Mouse (Mus musculus) spleen, postnatal 4 days (tissue): ENCODE results near the gene Olfr1377.
A peak's percentile ranks its signal among the peaks of the same experiment; 100 is the strongest.
"Not testable (repeated sequence)": the region's sequence is repeated elsewhere in the genome, so short reads cannot be mapped to it uniquely, and the experiment has no call there.

Experiments
- DNase-seq, 2 experiments: peaks; one replicate each; pipeline ENCODE4 v3.0.0; 2022; ENCODE audit warnings: low spot score in 2 of 2

Olfr1377 gene

DNA sequence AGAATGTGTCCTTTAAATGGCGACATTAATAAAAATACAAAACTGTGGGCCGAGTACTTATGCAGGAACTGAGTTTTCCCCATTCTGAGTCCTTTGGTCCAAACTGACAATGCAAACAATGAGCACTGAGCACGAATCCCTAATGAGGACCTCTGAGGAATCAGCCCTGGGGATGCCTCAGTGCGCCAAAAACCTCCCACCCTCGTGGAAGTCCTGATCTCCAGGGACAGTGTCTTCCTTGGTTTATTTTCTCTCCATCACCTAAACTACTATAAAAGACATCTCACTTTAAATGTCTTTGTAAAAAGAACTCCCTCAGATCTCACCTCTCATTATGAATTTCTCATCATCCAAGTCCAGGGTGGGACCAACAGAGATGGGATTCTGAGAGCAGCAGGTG, at the start of gene Olfr1377:
Gene Olfr1377, plus strand, starts transcription at position 301 of the 400 bp plus-strand sequence.
- DNase-seq: no peak

DNA sequence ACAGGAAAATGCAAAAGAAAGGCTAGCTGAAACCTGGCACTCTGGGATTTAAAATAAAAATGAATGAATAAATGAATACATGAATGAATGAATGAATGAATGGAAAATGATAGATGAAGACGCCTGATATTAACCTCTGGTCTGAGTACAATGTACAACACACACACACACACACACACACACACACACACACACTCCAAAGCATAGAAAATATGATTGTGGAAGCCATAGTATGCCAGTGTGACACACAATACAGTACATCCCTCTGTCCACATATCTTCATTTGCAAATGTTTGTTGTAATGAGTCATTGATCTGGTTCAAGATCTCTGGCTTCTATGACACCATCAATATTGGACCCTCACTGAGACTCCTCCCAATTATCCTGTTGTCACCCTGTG, 49.7 kb upstream of the Olfr1377 start:
- no peak for DNase-seq

DNA sequence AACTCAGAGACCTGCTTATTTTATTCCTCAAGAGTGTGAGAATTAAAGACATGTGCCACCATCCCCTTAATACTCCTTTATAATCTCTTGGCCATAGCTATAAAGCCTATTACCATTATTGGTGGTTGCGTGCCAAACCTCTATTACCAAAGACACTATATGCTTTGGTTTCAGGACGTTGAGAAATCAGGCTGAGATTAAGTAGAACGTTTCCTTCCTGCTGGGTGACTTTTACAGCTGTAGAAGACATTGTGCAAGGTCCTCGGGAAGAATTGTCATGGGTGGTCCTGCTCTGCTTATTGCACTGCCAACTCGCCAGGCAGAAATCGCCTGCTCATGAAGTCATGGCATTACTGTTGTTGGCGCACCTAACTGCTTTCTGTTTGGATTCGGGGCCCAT, 43.3 kb upstream of the Olfr1377 start:
- no peak for DNase-seq

DNA sequence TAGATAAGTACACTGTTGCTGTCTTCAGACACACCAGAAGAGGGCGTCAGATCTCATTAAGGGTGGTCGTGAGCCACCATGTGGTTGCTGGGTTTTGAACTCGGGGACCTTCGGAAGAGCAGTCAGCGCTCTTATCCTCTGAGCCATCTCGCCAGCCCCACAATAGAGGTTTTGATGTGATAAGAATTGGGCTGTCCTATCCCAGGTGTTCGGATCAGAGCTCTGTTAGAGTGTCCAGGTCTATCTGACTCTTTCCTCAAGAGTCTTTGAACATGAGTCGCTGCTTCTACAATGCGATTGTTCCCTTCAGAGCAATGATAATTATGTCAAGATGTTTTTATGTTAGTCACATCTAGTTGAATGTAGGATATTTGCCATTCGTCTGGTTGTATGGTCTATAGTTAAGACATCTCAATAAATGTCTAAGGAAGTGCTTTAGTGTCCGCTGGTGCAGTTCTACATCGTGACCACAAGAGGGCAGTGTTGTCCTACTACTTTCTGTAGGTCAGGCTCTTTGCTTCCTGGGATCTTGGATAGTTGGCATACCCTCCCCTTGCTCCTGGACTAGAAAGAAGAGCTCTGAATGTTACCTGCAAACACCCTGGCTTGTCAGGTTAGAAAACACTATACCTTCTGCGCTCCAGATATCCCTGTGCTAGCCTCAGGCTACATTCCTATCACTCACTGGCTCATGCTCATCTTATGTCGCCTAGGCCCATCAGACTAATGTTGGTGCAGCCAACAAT, 42.0 kb upstream of the Olfr1377 start:
- peak in 1 of 2 experiments; percentile 40 for DNase-seq

DNA sequence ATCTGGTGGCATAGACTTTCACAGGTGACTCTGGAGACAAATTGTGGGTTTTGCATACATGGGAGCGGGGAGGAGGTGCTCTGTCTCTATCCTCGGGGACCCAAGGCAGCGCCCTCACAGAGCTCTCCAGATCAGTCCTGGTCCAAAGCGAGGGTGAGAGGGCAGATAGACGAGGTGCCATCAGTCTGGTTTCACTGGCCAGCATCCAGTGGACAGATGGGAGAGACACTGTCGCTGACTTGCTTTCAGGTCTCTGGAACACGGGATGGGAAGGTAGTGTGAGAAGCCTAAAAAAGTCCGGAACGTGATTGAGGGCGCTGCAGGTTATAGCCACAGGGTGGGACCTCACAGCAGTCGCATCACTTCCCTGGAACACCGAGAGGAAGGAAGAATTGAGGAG, 39.4 kb upstream of the Olfr1377 start:
- DNase-seq: no peak

DNA sequence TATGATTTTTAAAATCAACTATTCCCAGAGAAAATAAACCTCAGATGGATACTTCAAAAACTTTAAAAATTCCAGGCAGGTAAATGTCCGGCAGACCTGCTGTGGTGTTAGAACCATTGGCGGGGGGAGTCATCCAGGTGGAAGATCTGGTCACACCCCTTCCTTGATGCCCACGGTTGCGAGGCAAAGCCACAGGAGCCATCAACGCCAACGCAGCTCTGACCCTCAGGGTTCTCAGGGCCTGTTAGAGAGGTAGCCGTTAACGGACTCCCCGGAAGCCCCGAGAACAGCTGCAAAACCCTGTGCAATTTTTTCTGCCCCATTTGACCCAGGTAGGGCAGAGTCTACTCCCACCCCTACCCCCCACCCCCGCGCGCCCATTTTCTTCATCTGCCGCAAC, 38.3 kb upstream of the Olfr1377 start, which contains the start of gene 4933414I15Rik:
Gene 4933414I15Rik, minus strand, starts transcription at position 260 of the 400 bp plus-strand sequence.
- peak in 1 of 2 experiments; percentile 49 for DNase-seq

DNA sequence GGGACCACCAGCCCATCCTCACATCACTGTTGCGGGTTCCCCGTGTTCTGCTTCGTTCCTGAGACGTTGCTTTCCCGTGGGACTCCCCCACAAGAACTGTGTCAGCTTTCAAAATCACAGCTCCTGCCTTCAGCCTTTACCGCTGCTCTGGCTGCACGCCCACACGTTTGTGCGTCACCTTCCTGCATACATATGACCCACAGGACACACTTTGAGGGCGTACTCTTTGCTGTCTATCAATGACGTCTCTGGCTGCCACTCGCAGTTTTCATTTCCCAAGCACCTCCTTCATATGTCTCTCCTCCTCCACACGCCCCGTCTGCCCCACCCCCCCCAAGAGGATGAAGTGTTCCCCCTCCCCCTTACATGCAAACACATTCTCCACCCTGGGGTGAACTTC, 29.5 kb upstream of the Olfr1377 start:
- no peak for DNase-seq

DNA sequence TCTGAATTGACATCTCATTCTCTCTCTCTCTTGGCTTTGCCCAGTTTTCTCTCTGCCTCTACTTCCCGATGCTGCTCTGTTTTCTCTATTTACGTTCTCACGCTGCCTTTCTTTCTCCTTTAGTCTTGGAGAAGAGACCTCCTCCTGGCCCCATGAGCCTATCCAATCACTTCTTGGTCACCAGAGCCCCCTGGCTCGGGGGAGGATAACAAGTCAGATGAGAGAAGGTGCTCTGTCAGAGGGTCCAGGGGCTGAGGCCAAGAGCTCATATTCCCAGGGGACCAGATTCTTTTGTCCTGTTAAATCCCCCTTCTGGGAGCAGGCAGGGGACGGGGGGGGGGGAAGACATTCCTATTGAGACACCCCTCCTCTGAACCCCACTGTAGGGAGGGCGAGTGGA, 28.1 kb upstream of the Olfr1377 start, which contains the start of gene Prop1:
Gene Prop1, minus strand, starts transcription at position 101 of the 400 bp plus-strand sequence.
- no peak for DNase-seq

DNA sequence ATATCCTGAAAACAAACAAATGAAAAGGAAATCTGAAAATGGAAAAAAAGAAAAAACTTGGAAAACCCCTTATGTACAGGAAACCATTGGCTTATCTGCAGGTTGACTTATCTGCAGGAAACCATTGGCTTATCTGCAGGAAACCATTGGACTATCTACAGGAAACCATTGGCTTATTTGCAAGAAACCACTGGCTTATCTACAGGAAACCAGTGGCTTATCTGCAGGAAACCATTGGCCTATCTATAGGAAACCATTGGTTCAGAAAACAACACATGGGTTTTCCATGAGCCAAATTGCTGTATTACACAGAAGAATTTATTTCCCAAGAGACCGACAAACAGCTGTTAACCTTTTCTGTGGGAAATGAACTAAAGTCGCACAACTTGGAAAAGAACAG, 16.9 kb upstream of the Olfr1377 start:
- DNase-seq: no peak

DNA sequence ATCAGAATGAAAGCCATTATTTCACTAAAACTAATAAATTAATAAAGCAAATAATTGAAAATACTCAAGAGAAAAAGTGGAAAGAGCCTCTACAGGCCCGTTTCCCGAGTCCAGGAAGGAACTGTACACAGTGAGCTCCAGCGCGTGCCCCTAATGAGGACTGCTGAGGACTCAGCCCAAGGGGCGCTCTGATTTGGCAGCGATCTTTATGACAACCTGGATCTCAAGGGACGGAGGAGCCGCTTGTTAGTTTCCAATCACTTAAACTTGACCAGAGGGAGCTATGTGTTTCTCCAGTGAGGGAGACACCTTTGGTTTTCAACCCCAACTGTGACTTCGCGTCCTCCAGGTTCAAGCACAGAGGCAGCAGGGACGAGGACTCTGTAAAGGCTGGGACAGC, 15.5 kb upstream of the Olfr1377 start, which contains the start of gene Olfr1378:
Gene Olfr1378, plus strand, starts transcription at position 301 of the 400 bp plus-strand sequence.
- no peak for DNase-seq

DNA sequence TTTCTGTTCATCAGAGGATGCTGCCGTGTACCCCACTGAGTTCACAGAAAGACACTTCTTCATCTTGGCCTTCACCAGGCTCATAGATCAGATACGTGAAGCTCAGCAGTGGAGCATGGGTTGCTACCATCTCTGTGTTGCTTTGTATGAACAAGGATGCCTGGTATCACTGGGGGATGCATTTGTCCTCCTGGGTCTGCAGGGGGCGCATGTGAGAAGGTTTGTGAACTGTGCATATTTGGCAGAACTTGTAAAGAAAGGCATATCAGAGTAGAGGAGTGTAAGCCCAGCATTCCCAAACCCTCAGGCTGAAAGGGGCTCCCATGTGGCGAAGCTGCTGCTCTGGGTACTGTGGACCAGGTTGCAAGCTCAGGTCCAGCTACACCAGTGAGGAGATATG, 4.6 kb upstream of the Olfr1377 start:
- no peak for DNase-seq

DNA sequence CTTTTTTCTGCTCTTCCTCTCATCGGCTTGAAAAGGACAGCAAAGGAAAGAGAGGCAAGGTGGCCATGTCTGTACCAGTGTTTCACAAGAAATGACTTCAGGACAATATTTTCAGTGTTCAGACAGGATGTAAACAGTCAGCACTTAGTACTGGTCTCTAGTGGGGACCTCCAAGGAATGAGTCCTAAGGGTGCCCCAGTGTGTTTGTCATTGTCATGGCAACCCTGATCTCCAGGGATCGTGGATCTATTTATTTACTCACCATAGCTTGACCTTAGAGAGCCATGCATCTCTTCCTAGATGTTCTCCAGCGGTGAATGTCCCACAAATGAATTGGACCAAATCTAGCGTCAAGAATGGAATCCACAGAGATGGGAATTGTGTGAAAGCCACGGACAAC, 21.5 kb downstream of the Olfr1377 start, which contains the start of gene Olfr51:
Gene Olfr51, plus strand, starts transcription at position 301 of the 400 bp plus-strand sequence.
- no peak for DNase-seq

DNA sequence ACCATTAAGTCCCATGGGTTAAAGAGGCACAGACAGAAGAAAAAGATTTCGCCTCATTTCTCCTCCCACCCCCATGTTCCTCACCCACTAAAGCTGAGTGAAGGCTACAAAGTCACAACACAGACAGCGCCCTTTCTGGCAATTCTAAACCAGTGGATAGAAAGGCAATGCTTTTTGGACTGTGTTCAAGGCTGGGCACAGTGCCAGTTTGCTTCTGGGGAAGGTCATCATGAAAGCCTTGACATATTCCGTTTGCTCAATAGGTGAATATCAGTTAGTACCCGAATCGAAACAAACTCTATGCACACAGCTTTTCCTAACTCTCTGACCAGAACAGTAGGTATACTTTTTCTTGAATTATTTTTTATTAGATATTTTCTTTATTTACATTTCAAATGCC, 30.1 kb downstream of the Olfr1377 start:
- no peak for DNase-seq

DNA sequence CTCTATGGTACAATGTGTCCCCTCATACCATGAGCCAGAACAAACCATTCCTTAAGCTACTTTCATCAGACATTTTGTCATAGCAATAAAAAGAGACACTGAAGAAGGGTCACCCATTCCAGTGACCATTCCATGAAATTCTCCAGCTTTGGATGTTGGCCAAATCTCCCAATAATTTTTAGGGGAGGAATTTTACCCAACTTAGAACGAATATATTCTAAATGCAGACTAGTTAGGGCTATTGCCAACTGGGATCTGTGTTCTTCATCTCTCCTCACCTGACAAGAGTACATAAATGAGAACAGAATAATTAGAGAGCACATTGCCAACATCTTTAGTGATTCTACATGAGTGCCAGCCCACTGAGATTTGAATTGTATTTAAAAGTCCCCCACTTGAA, 32.2 kb downstream of the Olfr1377 start, which contains the start of gene Olfr54:
Gene Olfr54, plus strand, starts transcription at position 301 of the 400 bp plus-strand sequence.
- DNase-seq: no peak

DNA sequence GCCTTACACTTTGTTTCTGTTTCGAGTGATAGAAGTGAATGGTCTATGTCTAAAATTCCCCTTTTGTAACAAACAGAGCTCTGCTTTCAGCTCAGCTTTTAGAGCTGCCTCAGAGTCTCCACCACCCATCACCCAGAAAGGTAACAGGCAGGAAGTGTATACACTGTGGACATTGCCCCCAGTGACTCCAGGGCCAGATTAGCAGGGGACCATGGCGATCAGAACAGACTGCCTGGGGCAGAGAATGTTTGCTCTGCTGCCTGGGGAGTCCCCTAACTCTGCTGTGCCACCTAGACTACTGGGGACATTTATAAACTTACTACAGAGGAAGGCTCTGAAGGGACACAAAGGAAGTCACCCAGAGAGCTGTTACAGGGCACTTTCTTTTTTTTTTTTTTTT, 34.6 kb downstream of the Olfr1377 start:
- no peak for DNase-seq

DNA sequence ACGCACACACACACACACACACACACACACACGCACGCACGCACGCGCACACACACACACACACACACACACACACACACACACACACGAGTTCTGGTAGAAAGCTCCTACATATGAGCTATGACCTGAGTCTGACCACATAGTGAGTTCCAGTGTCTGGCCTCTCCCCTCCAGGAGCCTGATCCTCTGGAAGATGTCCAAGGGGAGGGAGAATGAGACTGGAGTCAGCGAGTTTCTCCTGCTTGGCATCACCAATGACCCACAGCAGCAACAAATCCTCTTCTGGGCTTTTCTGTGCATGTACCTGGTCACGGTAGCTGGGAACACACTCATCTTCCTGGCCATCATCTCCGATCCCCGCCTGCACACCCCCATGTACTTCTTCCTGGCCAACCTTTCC, 45.0 kb downstream of the Olfr1377 start:
- not testable (repeated sequence) for DNase-seq

DNA sequence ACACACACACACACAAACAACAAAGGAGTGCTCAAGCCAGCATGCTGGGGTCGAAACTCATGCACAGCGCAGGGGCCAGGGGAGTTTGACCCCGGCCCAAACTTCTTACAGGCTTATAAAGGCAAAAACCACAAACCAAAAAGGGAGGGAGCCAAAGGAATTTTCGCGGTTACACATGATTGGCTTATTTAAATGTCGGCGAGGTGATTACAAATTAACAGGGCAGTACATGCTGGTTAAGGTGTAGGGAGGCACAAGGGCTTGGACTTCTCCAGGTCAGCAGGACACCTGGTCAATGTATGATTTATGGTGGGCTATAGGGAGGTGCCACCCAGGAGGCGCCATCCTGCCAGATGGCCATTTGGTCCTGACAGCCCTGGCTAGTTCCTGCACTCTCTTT, 47.6 kb downstream of the Olfr1377 start:
- not testable (repeated sequence) for DNase-seq

DNA sequence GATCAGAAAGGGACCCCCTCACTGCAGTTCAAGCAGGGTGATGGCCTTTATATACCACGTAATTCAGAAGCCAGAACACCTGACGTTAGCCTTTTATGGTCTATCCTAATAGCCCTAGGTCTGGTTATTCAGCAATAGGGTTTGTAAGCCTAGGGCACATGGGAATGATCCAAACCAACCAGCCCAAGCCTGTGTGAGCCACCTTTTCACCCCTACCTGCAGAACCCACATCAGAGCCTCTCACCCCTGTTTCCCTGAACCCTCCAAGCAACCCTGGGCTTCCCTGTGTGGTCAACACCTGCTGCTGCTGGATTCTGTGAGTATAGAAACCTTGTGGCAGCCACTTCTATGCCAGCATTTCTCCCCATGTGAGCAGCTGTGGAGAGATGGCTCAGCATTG, 48.5 kb downstream of the Olfr1377 start:
- no peak for DNase-seq

DNA sequence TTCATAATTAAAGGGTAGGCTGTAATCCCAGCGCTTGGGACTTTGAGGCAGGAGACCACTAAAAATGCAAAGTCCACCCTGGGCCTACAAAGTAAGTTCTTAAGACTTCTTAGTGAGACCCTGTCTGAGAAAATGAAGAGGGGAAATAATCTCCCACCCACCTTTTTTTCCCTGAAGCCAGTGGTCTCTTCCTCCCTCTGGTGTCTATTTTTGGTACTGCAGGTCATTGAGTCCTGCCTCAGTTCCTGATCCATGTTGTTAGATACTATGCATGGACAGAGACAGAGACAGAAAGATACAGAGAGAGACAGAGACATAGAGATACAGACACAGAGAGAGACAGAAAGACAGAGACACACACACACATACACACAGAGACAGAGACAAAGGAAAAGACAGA, 51.1 kb downstream of the Olfr1377 start:
- DNase-seq: no peak

DNA sequence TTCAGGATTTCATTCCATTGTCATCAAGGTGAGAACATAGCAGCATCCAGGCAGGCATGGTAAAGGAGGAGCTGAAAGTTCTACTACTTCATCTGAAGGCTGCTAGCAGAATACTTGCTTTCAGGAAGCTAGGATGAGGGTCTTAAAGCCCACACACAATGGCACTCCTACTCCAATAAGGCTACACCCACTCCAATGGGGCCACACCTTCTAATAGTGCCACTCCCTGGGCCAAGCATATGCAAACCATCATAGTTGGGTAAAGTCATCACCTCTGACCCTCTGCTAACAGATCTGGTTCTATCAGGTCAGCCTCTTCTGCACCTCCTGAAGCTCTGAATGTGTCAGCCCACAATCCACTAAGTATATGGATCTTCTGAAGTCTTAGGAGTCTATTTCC, 52.4 kb downstream of the Olfr1377 start:
- DNase-seq: not testable (repeated sequence)

DNA sequence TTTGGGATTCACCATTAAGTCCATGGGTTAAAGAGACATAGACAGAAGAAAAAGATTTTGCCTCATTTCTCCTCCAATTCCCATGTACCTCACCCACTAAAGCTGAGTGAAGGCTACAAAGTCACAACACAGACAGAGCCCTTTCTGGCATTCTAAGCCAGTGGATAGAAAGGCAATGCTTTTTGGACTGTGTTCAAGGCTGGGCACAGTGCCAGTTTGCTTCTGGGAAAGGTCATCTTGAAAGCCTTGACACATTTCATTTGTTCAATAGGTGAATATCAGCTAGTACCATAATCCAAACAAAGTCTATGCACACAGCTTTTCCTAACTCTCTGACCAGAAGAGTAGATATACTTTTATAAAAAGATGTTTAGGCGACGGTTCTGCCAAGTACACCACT, 54.2 kb downstream of the Olfr1377 start:
- no peak for DNase-seq
